Mouse (Mus musculus) myocyte (in vitro differentiated cells): ENCODE data around the gene Tifa. TPM values are rescaled to one million over a fixed set of nuclear protein-coding genes. Genes with fewer than 3 reads are reported as not detected.

ENCODE experiments used
- H3K27me3 ChIP-seq: one replicate; pipeline ENCODE4 v1.6.1; 2011; ENCODE audit not compliant: control insufficient read depth, insufficient read depth, insufficient read length
- H3K36me3 ChIP-seq: one replicate; pipeline ENCODE4 v1.6.1; 2011; ENCODE audit not compliant: control insufficient read depth, insufficient read depth
- H3K4me2 ChIP-seq: one replicate; pipeline ENCODE4 v1.6.1; 2011; ENCODE audit warnings: low read depth, control low read depth
- H3K4me3 ChIP-seq: one replicate; pipeline ENCODE4 v1.5.1; 2011; ENCODE audit warnings: mild to moderate bottlenecking, control low read depth, moderate library complexity
- H3K79me2 ChIP-seq: one replicate; pipeline ENCODE4 v1.6.1; 2011; ENCODE audit not compliant: control insufficient read depth, insufficient read depth
- H3ac ChIP-seq: one replicate; pipeline ENCODE4 v1.6.1; 2011; ENCODE audit not compliant: control insufficient read depth, insufficient read length
- CEBPB ChIP-seq: IDR thresholded peaks from 2 replicates; pipeline ENCODE4 v1.6.1; 2011; ENCODE audit warnings: mild to moderate bottlenecking, moderate library complexity; ENCODE audit not compliant: poor library complexity, insufficient read depth, severe bottlenecking
- E2F4 ChIP-seq: IDR thresholded peaks from one replicate; pipeline ENCODE4 v1.6.1; 2011; ENCODE audit warnings: mild to moderate bottlenecking, control low read depth, moderate library complexity; ENCODE audit not compliant: insufficient read depth
- MAX ChIP-seq: IDR thresholded peaks from one replicate; pipeline ENCODE4 v1.6.1; 2011; ENCODE audit warnings: low read depth, mild to moderate bottlenecking, control low read depth
- MYOD1 ChIP-seq, 3 experiments: IDR thresholded peaks; one replicate each; pipeline ENCODE4 v1.6.1; 2011; ENCODE audit warnings: control low read depth in 2 of 3, low read depth in 2 of 3, mild to moderate bottlenecking in 2 of 3, moderate library complexity in 1 of 3; ENCODE audit not compliant: insufficient read length in 2 of 3, control insufficient read depth in 1 of 3
- MYOG ChIP-seq, 3 experiments: IDR thresholded peaks; one replicate each; pipeline ENCODE4 v1.6.1; 2011; ENCODE audit warnings: control low read depth in 2 of 3, low read depth in 2 of 3, mild to moderate bottlenecking in 2 of 3; ENCODE audit not compliant: insufficient read length in 2 of 3, control insufficient read depth in 1 of 3, insufficient read depth in 1 of 3
- POLR2A ChIP-seq: IDR thresholded peaks from one replicate; pipeline ENCODE4 v1.6.1; 2011; ENCODE audit warnings: low read depth, mild to moderate bottlenecking, control low read depth, moderate library complexity; ENCODE audit not compliant: insufficient read length
- POLR2AphosphoS2 ChIP-seq: IDR thresholded peaks from one replicate; pipeline ENCODE4 v1.6.1; 2011; ENCODE audit warnings: low read depth, control low read depth; ENCODE audit not compliant: insufficient read length
- REST ChIP-seq: IDR thresholded peaks from one replicate; pipeline ENCODE4 v1.6.1; 2011; ENCODE audit warnings: mild to moderate bottlenecking, control low read depth, moderate library complexity; ENCODE audit not compliant: insufficient read depth, insufficient read length
- SRF ChIP-seq: IDR thresholded peaks from one replicate; pipeline ENCODE4 v1.6.1; 2011; ENCODE audit warnings: low read depth; ENCODE audit not compliant: control insufficient read depth, insufficient read length
- TCF12 ChIP-seq: IDR thresholded peaks from one replicate; pipeline ENCODE4 v1.6.1; 2011; ENCODE audit warnings: mild to moderate bottlenecking, control low read depth; ENCODE audit not compliant: poor library complexity, insufficient read depth, severe bottlenecking
- TCF3 ChIP-seq: IDR thresholded peaks from one replicate; pipeline ENCODE4 v1.6.1; 2011; ENCODE audit warnings: low read depth, control low read depth; ENCODE audit not compliant: insufficient read length
- USF1 ChIP-seq: IDR thresholded peaks from one replicate; pipeline ENCODE4 v1.6.1; 2011; ENCODE audit warnings: low read depth, mild to moderate bottlenecking, control low read depth, moderate library complexity
- polyA plus RNA-seq: library from polyadenylated mRNA; unstranded; fragments of >200 nt; fragmentation: generic; extraction: Trizol; gene quantifications from one replicate; pipeline ENCODE4 v1.2.1, GENCODE M21; 2012; ENCODE audit warnings: missing spikeins

Tifa gene
- polyA plus RNA-seq: 0.85 TPM

DNA sequence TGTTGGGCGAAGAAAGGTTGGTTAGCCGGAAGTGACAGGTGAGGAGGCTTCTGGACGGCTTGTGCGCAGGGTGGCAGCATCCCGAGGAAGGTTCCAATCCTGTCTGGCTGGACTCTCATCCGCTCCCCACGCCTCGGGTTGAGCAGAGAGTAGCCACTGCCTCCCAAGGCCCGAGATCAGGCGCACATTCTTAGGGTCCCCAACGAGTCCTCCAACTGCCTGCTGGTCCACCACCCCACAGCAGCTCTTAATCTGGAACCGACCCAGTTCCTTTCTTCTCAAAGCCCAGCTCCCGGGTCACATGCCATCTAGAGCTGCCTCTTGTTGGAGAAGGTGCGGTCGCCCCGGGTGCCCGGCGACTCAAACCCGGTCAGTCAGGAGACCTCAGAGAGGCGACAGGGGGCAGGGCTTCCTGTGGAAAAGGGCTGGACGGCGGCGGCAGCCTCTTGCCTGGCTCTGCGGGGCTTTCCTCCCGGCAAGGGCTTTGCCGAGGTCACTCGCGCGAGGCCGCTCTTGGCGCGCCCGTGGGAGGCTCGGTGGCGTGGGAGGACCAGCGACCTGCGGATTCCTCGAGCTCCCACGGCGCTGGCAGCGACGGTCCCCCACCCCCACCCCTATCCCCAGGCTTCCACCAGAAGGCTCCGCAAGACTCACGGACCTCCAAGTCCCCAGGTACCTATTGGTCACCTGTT lies at the start of gene Tifa:
TSS of gene Tifa (plus strand) at position 306 of the 692 bp plus-strand sequence.
- peak within 1 kb of the TSS; percentile 71 for H3K4me2 ChIP-seq
- H3ac ChIP-seq: no peak within 1 kb of the TSS
- peak within 1 kb of the TSS; percentile 26 for H3K4me3 ChIP-seq
- no peaks in the 10 kb centered on the region for H3K79me2 ChIP-seq
- H3K27me3 ChIP-seq: no peaks in the 10 kb centered on the region
- TF ChIP-seq E2F4 (no peak), MYOD1 (IDR thresholded peaks at IDR 0.05; ENCODE audit: control insufficient read depth in 1 of 3, insufficient read length in 2 of 3, low read depth in 2 of 3) (no peak), TCF3 (no peak), POLR2AphosphoS2 (no peak), MYOG (IDR thresholded peaks at IDR 0.05; ENCODE audit: control insufficient read depth in 1 of 3, insufficient read depth in 1 of 3, insufficient read length in 2 of 3, low read depth in 2 of 3) (no peak), TCF12 (no peak), SRF (no peak), USF1 (no peak), CEBPB (no peak), MAX (no peak), POLR2A (no peak), REST (no peak)
- no peaks in the 10 kb centered on the region for H3K36me3 ChIP-seq

DNA sequence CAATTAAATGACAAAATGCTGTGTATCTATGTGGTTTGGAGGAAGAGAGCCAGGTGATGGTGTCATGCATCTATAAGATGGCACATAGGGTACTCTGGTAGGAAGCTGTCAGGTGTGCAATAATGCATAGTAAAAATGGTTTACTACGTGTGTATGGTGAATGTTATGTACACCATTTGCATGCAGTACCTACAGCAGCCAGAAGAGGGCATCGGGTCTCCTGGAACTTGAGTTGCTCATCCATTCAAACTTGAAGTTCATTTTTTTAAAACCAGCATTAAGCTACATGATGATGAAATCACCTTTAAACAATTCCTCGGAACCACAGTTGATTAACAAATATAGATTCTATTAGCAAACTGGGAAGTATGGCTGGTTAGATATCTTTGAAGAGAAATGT lies 48.1 kb upstream of the Tifa start:
- Histone ChIP-seq H3K79me2 (no peaks in the 10 kb centered on the region), H3K4me2 (no peak overlapping the region), H3K36me3 (no peaks in the 10 kb centered on the region), H3K27me3 (no peaks in the 10 kb centered on the region), H3K4me3 (no peak overlapping the region), H3ac (no peak overlapping the region)
- TF ChIP-seq TCF3: no peak
- no peak for TF ChIP-seq USF1
- no peak for TF ChIP-seq TCF12
- TF ChIP-seq POLR2AphosphoS2: no peak
- no peak for TF ChIP-seq MYOG (IDR thresholded peaks at IDR 0.05; ENCODE audit: control insufficient read depth in 1 of 3, insufficient read depth in 1 of 3, insufficient read length in 2 of 3, low read depth in 2 of 3)
- no peak for TF ChIP-seq SRF
- TF ChIP-seq MAX: no peak
- no peak for TF ChIP-seq REST

DNA sequence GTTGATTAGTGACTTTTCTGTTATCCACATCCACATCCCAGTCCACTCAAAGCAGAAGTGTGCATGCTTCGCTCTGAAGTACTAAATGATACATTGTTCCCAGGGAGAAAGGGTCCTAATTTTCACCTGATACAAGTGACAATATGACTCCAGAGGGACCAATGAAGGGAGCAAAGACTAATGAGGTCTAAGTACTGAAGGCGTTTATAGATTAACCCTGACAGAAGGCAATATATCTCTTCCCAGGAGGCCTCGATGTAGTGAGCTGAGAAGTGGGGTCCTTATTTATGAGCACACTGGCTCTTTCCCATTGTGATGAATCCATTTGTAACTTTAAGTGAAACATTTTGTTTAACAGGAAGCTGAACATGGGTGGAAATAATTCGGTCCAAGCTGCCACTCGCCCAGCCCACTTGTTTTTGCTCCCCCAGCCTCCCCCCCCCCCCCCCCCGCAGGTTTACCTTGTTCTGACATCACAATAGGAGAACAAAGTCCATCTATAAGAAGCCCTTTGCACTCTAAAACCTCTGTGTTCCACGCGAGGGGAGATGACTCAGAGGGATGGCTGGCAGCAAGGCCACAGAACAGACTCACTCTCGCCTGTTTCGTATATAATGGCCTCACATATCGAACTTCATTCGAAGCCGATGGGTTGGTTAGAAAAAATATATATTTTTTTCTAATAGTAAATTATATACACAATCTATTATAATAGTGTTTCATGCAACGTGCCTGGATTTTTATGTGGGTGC lies 45.8 kb upstream of the Tifa start:
- Histone ChIP-seq H3K4me3 (no peak overlapping the region), H3ac (no peak overlapping the region), H3K4me2 (no peak overlapping the region), H3K79me2 (no peaks in the 10 kb centered on the region), H3K27me3 (no peaks in the 10 kb centered on the region), H3K36me3 (no peaks in the 10 kb centered on the region)
- no peak for TF ChIP-seq TCF3
- no peak for TF ChIP-seq MYOD1 (IDR thresholded peaks at IDR 0.05; ENCODE audit: control insufficient read depth in 1 of 3, insufficient read length in 2 of 3, low read depth in 2 of 3)
- TF ChIP-seq USF1: no peak
- no peak for TF ChIP-seq MYOG (IDR thresholded peaks at IDR 0.05; ENCODE audit: control insufficient read depth in 1 of 3, insufficient read depth in 1 of 3, insufficient read length in 2 of 3, low read depth in 2 of 3)
- no peak for TF ChIP-seq TCF12
- no peak for TF ChIP-seq MAX
- TF ChIP-seq SRF: no peak
- no peak for TF ChIP-seq POLR2AphosphoS2
- no peak for TF ChIP-seq REST
- no peak for TF ChIP-seq CEBPB

DNA sequence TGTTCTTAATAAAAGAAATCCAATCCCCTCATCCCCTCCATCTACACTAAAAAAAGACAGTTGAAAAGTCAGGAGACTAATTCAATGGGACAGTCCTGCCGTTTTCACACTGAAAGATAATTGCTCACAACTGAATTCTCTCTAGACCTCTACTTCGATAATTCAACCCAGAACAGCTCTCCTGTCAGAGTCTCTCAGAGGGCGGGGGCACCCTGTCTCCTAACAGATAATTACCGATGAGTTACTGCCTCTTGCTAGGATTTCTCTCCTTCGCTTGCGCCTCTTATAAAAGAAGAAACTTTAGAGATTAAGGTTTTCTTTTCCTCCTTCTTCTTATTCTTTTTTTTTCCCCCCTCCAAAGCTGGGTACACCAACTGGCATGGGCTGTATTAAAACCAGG lies 44.1 kb upstream of the Tifa start:
- no peak overlapping the region for H3K4me2 ChIP-seq
- no peaks in the 10 kb centered on the region for H3K27me3 ChIP-seq
- no peaks in the 10 kb centered on the region for H3K36me3 ChIP-seq
- no peak overlapping the region for H3ac ChIP-seq
- H3K4me3 ChIP-seq: no peak overlapping the region
- TF ChIP-seq MYOD1 (IDR thresholded peaks at IDR 0.05; ENCODE audit: control insufficient read depth in 1 of 3, insufficient read length in 2 of 3, low read depth in 2 of 3) (no peak), TCF3 (no peak), CEBPB (no peak), USF1 (no peak), MAX (no peak), MYOG (IDR thresholded peaks at IDR 0.05; ENCODE audit: control insufficient read depth in 1 of 3, insufficient read depth in 1 of 3, insufficient read length in 2 of 3, low read depth in 2 of 3) (no peak), SRF (no peak), POLR2AphosphoS2 (no peak), POLR2A (no peak), REST (no peak), TCF12 (no peak), E2F4 (no peak)
- no peaks in the 10 kb centered on the region for H3K79me2 ChIP-seq
